Mouse (Mus musculus): ENCODE measurements around the gene Mfap4. TPM values are rescaled to one million over a fixed set of nuclear protein-coding genes. Genes with fewer than 3 reads are reported as not detected.

Gene Mfap4
- polyA plus RNA-seq, 1 experiment from 2014 or later, result 1,148 TPM

DNA sequence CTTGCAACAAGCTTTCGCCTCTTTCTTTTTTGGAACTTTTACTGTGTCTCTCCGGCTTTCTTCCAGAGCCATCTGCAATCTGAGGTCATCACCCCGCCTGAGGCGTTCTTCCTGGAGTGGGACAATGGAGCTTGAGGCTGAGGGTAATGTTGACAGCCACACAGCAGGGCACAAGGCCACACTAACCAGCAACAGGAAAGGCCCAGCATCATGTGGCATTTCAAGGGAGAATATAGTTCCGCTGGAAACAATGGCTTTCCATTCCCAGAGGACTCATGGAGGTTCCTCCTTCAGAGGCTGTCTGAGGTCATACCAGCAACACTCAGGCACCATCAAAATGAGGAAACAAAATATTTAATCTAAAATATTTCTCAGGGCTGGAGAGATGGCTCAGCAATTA, 48.3 kb downstream of the Mfap4 start:
- Histone ChIP-seq H3K27ac (no peak overlapping the region), H3K27me3 (no peaks in the 10 kb centered on the region)

DNA sequence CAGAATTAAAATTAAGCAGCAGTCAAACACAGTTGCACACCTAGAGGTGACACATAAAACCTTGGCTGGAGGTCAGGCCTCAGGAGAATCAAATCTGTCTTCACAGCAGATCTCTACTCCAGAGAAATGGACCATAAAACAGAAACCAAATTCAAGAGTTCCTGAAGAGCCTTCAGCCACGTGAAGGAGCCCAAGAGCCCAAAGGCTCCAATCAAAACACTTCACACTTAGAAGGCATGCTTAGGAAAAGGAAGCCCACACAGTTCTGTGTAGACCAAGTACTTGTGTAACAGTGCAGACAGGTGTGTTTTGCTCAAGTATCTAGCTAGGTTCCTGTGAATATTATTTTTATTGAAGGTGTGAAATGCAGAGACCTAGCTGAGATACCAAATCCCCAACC, 50.3 kb downstream of the Mfap4 start:
- WGBS, result 34% methylated on average over 1 of the region's 1 CpGs
- Histone ChIP-seq H3K27me3 (no peaks in the 10 kb centered on the region), H3K27ac (no peak overlapping the region), H3K36me3 (0 out of 2 replicates have a peak, but pooled peaks cover 4% of the 10 kb centered on the region), H3K9ac (no peak overlapping the region), H3K4me2 (no peak overlapping the region), H3K4me3 (no peak overlapping the region), H3K4me1 (peaks cover 9% of the 10 kb centered on the region; the same call in 1 of the 2 replicates), H3K9me3 (no peaks in the 10 kb centered on the region)
- ATAC-seq (ENCODE audit: borderline replicate concordance, extremely low read depth, low FRiP score, low TSS enrichment), result no peak

More for the DNA sequence above, 48.3 kb downstream of the Mfap4 start:
- H3K4me3 ChIP-seq, result no peak overlapping the region
- peaks cover 9% of the 10 kb centered on the region; the same call in 1 of the 2 replicates for H3K4me1 ChIP-seq
- 0 out of 2 replicates have a peak, but pooled peaks have one; percentile 59 for ATAC-seq (ENCODE audit: borderline replicate concordance, extremely low read depth, low FRiP score, low TSS enrichment)
- H3K9ac ChIP-seq, result no peak overlapping the region
- 64% methylated on average over 5 of the region's 5 CpGs for WGBS
- 0 out of 2 replicates have a peak, but pooled peaks cover 4% of the 10 kb centered on the region for H3K36me3 ChIP-seq
- no peak overlapping the region for H3K4me2 ChIP-seq
- no peaks in the 10 kb centered on the region for H3K9me3 ChIP-seq

DNA sequence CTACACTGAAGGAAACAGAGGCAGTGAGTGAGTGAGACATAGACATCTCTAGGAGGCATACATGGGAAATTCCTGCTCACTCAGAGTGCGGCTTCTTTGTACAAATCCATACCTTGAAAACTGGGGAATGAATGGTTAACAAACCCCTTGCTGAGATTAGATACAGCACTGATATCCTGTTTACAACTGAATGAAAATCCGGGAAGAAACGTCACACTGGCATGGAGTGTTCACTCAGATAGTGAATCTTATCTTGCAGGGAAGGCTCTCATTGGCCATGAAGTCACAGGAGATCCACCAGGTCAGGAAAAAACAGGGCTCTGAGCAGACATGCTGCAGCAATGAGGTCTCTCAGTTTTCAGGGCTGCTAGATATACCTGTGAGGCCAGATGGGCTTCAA, 51.7 kb downstream of the Mfap4 start:
- WGBS, result 34% methylated on average over 3 of the region's 3 CpGs
- no peaks in the 10 kb centered on the region for H3K9me3 ChIP-seq
- 0 out of 2 replicates have a peak, but pooled peaks cover 4% of the 10 kb centered on the region for H3K36me3 ChIP-seq
- H3K4me1 ChIP-seq, result peaks cover 9% of the 10 kb centered on the region; the same call in 1 of the 2 replicates
- H3K27me3 ChIP-seq, result no peaks in the 10 kb centered on the region
- no peak overlapping the region for H3K4me3 ChIP-seq
- H3K4me2 ChIP-seq, result no peak overlapping the region
- no peak for ATAC-seq (ENCODE audit: borderline replicate concordance, extremely low read depth, low FRiP score, low TSS enrichment)
- H3K9ac ChIP-seq, result no peak overlapping the region
- H3K27ac ChIP-seq, result no peak overlapping the region

DNA sequence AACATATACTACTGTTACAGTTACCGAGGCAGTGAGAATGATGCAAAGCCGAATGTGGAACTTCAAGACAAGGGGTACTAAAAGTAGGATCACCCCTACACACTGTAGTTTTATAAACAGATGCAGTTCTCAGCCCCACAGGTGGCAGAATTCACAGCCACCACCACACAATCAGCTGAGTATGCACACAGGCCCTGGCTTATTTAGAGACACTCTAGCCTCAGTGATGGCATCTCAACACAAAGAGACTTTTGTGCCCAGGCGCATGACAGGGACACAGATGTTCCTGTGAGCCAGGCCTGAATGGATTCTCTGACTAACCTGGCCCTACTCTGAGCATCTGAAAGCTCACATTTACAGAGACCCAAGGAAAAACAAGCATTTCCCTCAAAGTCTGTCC, 52.1 kb downstream of the Mfap4 start:
- no peak for ATAC-seq (ENCODE audit: borderline replicate concordance, extremely low read depth, low FRiP score, low TSS enrichment)

More for the DNA sequence above, 52.1 kb downstream of the Mfap4 start:
- H3K4me1 ChIP-seq, result peaks cover 9% of the 10 kb centered on the region; the same call in 1 of the 2 replicates
- H3K27me3 ChIP-seq, result no peaks in the 10 kb centered on the region
- H3K4me3 ChIP-seq, result no peak overlapping the region
- no peak overlapping the region for H3K9ac ChIP-seq
- no peak overlapping the region for H3K4me2 ChIP-seq
- 0 out of 2 replicates have a peak, but pooled peaks cover 4% of the 10 kb centered on the region for H3K36me3 ChIP-seq
- 73% methylated on average over 3 of the region's 3 CpGs for WGBS
- H3K27ac ChIP-seq, result no peak overlapping the region
- no peaks in the 10 kb centered on the region for H3K9me3 ChIP-seq

Other genes starting within 250 kb of the Mfap4 start
- 37.3 and 41.1 TPM in 2 replicates for gene Aldh3a2, start 218.0 kb upstream of the Mfap4 start, polyA plus RNA-seq (2015; fragmentation: Nextera tagmentation; extraction: Ambion mirVana)
- 0.22 and 0.26 TPM in 2 replicates for gene Slc47a2, start 142.6 kb upstream of the Mfap4 start, polyA plus RNA-seq (2015; fragmentation: Nextera tagmentation; extraction: Ambion mirVana)
- 2.0 and 4.4 TPM in 2 replicates for gene Slc47a1, start 107.1 kb upstream of the Mfap4 start, polyA plus RNA-seq (2015; fragmentation: Nextera tagmentation; extraction: Ambion mirVana)
- 0.81 and 0.96 TPM in 2 replicates for gene Rnf112, start 31.3 kb upstream of the Mfap4 start, polyA plus RNA-seq (2015; fragmentation: Nextera tagmentation; extraction: Ambion mirVana)
- 61.7 and 66.0 TPM in 2 replicates for gene Mapk7, start 9.0 kb downstream of the Mfap4 start, polyA plus RNA-seq (2015; fragmentation: Nextera tagmentation; extraction: Ambion mirVana)
- gene B9d1, start 19.7 kb downstream of the Mfap4 start, polyA plus RNA-seq (2015; fragmentation: Nextera tagmentation; extraction: Ambion mirVana), result 46.5 and 52.5 TPM in 2 replicates
- 25.2 and 26.1 TPM in 2 replicates for gene Epn2, start 94.3 kb downstream of the Mfap4 start, polyA plus RNA-seq (2015; fragmentation: Nextera tagmentation; extraction: Ambion mirVana)
- gene Grap, start 167.8 kb downstream of the Mfap4 start, polyA plus RNA-seq (2015; fragmentation: Nextera tagmentation; extraction: Ambion mirVana), result 37.6 and 42.2 TPM in 2 replicates
- 2.3 and 2.8 TPM in 2 replicates for gene Fam83g, start 198.7 kb downstream of the Mfap4 start, polyA plus RNA-seq (2015; fragmentation: Nextera tagmentation; extraction: Ambion mirVana)
- not detected in 2 replicates for gene Slc5a10, start 235.4 kb downstream of the Mfap4 start, polyA plus RNA-seq (2015; fragmentation: Nextera tagmentation; extraction: Ambion mirVana)